Mouse (Mus musculus) neural tube, embryonic 13.5 days (tissue): ENCODE results near the gene Hrg. TPM values are rescaled to one million over a fixed set of nuclear protein-coding genes. Genes with fewer than 3 reads are reported as not detected.
"Not testable (repeated sequence)": the region's sequence is repeated elsewhere in the genome, so short reads cannot be mapped to it uniquely, and the experiment has no call there.

Experiments
- ATAC-seq: fragments of 200-750 bp; cut with Nextera tagmentation; 2 replicates; pipeline ENCODE4 v1.8.0; 2017; ENCODE audit warnings: low read depth, mild to moderate bottlenecking, moderate TSS enrichment, moderate library complexity
- H3K27ac ChIP-seq: fragments of 300-500 bp; sonication (generic); replicated peaks from 2 replicates; pipeline ENCODE4 v1.5.1; 2015; ENCODE audit warnings: moderate library complexity, mild to moderate bottlenecking, inconsistent platforms
- H3K27me3 ChIP-seq: fragments of 300-500 bp; sonication (generic); 2 replicates; pipeline ENCODE4 v1.6.1; 2015; ENCODE audit warnings: mild to moderate bottlenecking, inconsistent platforms
- H3K36me3 ChIP-seq: fragments of 300-500 bp; sonication (generic); 2 replicates; pipeline ENCODE4 v1.6.1; 2015; ENCODE audit warnings: mild to moderate bottlenecking, inconsistent platforms
- H3K4me1 ChIP-seq: fragments of 300-500 bp; sonication (generic); replicated peaks from 2 replicates; pipeline ENCODE4 v1.6.1; 2015; ENCODE audit warnings: inconsistent platforms
- H3K4me2 ChIP-seq: fragments of 300-500 bp; sonication (generic); 2 replicates; pipeline ENCODE4 v1.6.1; 2015; ENCODE audit warnings: inconsistent platforms, mild to moderate bottlenecking, moderate library complexity
- H3K4me3 ChIP-seq: fragments of 300-500 bp; sonication (generic); 2 replicates; pipeline ENCODE4 v1.5.1; 2015; ENCODE audit warnings: mild to moderate bottlenecking, inconsistent platforms
- H3K9ac ChIP-seq: fragments of 300-500 bp; sonication (generic); 2 replicates; pipeline ENCODE4 v1.6.1; 2015; ENCODE audit warnings: moderate library complexity, mild to moderate bottlenecking, inconsistent platforms
- H3K9me3 ChIP-seq: fragments of 300-500 bp; sonication (generic); 2 replicates; pipeline ENCODE4 v1.6.1; 2016; ENCODE audit warnings: inconsistent platforms
- WGBS: fragments of 180-500 bp; shearing (Covaris S2); methylation state at CpG from one replicate; pipeline ENCODE4 v1.1.7; 2015; 5-methylcytosine and 5-hydroxymethylcytosine counted together
- polyA plus RNA-seq: library from polyadenylated mRNA; unstranded; fragments of >200 nt; fragmentation: Nextera tagmentation; extraction: Ambion mirVana; gene quantifications from 2 replicates; pipeline ENCODE4 v1.2.1, GENCODE M21; 2015

Gene Hrg
- polyA plus RNA-seq, 1 experiment from 2014 or later = 0.25 TPM

DNA sequence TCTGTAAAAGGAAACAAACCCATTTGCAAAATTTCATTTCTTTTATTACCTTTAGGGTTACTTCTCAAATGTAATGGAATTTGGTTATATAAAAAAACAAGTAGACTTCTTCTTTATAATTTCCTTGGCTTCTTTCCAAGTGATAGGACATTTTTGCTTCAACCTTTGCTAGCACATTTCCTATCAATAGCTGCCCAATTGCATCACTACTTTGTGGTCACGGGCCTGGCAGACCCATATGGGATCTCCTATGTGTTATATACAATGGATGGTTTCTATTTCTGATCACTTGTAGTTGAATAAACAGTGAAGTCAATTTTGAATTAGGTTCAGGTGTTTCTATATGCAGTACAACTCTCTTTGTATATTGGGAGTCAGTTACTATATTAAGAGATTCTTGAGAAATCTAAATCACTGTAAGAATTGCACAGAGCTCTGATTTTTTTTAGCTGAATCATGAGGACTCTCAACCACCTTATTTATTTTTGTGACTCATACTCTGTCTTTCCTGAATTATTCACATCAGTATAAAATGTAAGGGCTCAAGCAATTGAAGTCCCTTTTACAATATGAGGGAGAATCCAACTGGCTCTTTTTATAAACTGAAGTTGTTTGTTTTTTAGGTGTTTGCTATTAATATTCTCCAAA is 16.6 kb downstream of the Hrg start:
- no peak overlapping the region for H3K9ac ChIP-seq
- H3K4me3 ChIP-seq = no peak overlapping the region
- H3K27me3 ChIP-seq = no peaks in the 10 kb centered on the region
- no peak for ATAC-seq
- no peaks in the 10 kb centered on the region for H3K4me1 ChIP-seq
- no peak overlapping the region for H3K27ac ChIP-seq
- no peak overlapping the region for H3K4me2 ChIP-seq
- no peaks in the 10 kb centered on the region for H3K36me3 ChIP-seq
- 65% methylated on average over 1 of the region's 1 CpGs for WGBS
- H3K9me3 ChIP-seq = no peaks in the 10 kb centered on the region

GRCm38 (mm10) chr16:22996951-22997350 is 46.1 kb downstream of the Hrg start:
- not testable (repeated sequence) for H3K9me3 ChIP-seq, H3K9ac ChIP-seq, H3K4me3 ChIP-seq, H3K4me1 ChIP-seq, H3K36me3 ChIP-seq, H3K27me3 ChIP-seq, ATAC-seq, H3K4me2 ChIP-seq, H3K27ac ChIP-seq
- 89% methylated on average over 3 of the region's 3 CpGs for WGBS

Other genes with a start within 250 kb of the Hrg start
- not detected in 2 replicates for gene Crygs, start 139.5 kb upstream of the Hrg start, polyA plus RNA-seq
- 22.9 and 25.8 TPM in 2 replicates for gene Tbccd1, start 93.4 kb upstream of the Hrg start, polyA plus RNA-seq
- gene Dnajb11, start 93.2 kb upstream of the Hrg start, polyA plus RNA-seq = 110 and 118 TPM in 2 replicates
- 0.50 and 0.61 TPM in 2 replicates for gene Ahsg, start 59.8 kb upstream of the Hrg start, polyA plus RNA-seq
- not detected in 2 replicates for gene Fetub, start 32.7 kb upstream of the Hrg start, polyA plus RNA-seq
- 0.50 and 0.95 TPM in 2 replicates for gene Kng2, start 78.4 kb downstream of the Hrg start, polyA plus RNA-seq
- 0.29 TPM in 1 of 2 replicates, not detected in the other for gene Kng1, start 106.8 kb downstream of the Hrg start, polyA plus RNA-seq
- gene Eif4a2, start 156.4 kb downstream of the Hrg start, polyA plus RNA-seq = 333 and 342 TPM in 2 replicates
- gene Rfc4, start 176.7 kb downstream of the Hrg start, polyA plus RNA-seq = 47.1 and 49.7 TPM in 2 replicates
- gene Adipoq, start 195.5 kb downstream of the Hrg start, polyA plus RNA-seq = not detected in 2 replicates